Mouse (Mus musculus) C2C12 (cell line): Measurements from ENCODE around the gene Ttc39b. TPM values are rescaled to one million over a fixed set of nuclear protein-coding genes. Genes with fewer than 3 reads are reported as not detected.
A peak's percentile ranks its signal among the peaks of the same experiment; 100 is the strongest.

Source experiments
- H3K27me3 ChIP-seq: one replicate; pipeline ENCODE4 v1.6.1; 2011; ENCODE audit not compliant: control insufficient read depth, insufficient read depth, insufficient read length
- H3K36me3 ChIP-seq: one replicate; pipeline ENCODE4 v1.6.1; 2011; ENCODE audit not compliant: control insufficient read depth, insufficient read depth
- H3K4me3 ChIP-seq: one replicate; pipeline ENCODE4 v1.5.1; 2011; ENCODE audit warnings: mild to moderate bottlenecking, control low read depth; ENCODE audit not compliant: poor library complexity, insufficient read depth, severe bottlenecking
- H3K79me2 ChIP-seq: one replicate; pipeline ENCODE4 v1.6.1; 2011; ENCODE audit not compliant: control insufficient read depth, insufficient read depth
- H3K79me3 ChIP-seq: one replicate; pipeline ENCODE4 v1.6.1; 2011; ENCODE audit warnings: low read depth, control low read depth
- H3ac ChIP-seq: one replicate; pipeline ENCODE3; 2011; ENCODE audit warnings: low read depth; ENCODE audit not compliant: control insufficient read depth, insufficient read length
- CEBPB ChIP-seq: IDR thresholded peaks from one replicate; pipeline ENCODE4 v1.6.1; 2011; ENCODE audit warnings: low read depth, mild to moderate bottlenecking, control low read depth, moderate library complexity
- CTCF ChIP-seq: IDR thresholded peaks from one replicate; pipeline ENCODE4 v1.5.1; 2011; ENCODE audit not compliant: control insufficient read depth, insufficient read depth, insufficient read length
- FOSL1 ChIP-seq: IDR thresholded peaks from one replicate; pipeline ENCODE4 v1.8.0; 2011; ENCODE audit warnings: mild to moderate bottlenecking, low read length; ENCODE audit not compliant: poor library complexity, insufficient read depth, severe bottlenecking
- MAX ChIP-seq: IDR thresholded peaks from one replicate; pipeline ENCODE4 v1.6.1; 2011; ENCODE audit warnings: mild to moderate bottlenecking, control low read depth
- MYOD1 ChIP-seq: IDR thresholded peaks from one replicate; pipeline ENCODE4 v1.6.1; 2011; ENCODE audit warnings: low read depth; ENCODE audit not compliant: control insufficient read depth, insufficient read length
- MYOG ChIP-seq: IDR thresholded peaks from one replicate; pipeline ENCODE4 v1.6.1; 2011; ENCODE audit not compliant: control insufficient read depth, insufficient read length; ENCODE audit errors: extremely low read depth
- USF1 ChIP-seq: IDR thresholded peaks from one replicate; pipeline ENCODE4 v1.6.1; 2011; ENCODE audit warnings: low read depth, mild to moderate bottlenecking, control low read depth, moderate library complexity
- polyA plus RNA-seq: library from polyadenylated mRNA; unstranded; fragments of >200 nt; fragmentation: generic; extraction: Trizol; gene quantifications from one replicate; pipeline ENCODE4 v1.2.1, GENCODE M21; 2012; ENCODE audit warnings: missing spikeins

The Ttc39b gene
- polyA plus RNA-seq, 1 experiment = 23.6 TPM

DNA sequence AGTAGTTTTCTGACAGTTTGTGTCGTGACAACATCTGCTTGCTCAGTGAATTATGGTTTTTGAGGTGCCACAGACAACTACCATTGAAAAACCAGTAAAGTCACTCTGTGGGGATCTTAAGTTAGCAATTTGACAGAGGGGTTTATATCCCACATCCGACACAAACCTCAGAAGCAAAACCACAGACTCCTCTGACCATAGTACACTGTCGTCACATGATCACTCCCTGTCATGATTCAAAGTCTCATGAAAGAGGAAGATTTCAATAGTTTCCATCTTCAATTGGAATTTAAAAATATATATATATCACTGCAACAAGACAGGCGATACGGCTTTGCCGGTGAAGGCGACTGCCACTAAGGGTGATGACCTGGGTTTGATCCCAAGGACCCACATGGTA lies 89.9 kb downstream of the Ttc39b start:
- Histone ChIP-seq H3K36me3 (peaks cover 47% of the 10 kb centered on the region), H3K79me2 (no peaks in the 10 kb centered on the region), H3K27me3 (no peaks in the 10 kb centered on the region), H3K79me3 (no peaks in the 10 kb centered on the region), H3ac (no peak overlapping the region), H3K4me3 (no peak overlapping the region)
- TF ChIP-seq USF1 = peak; percentile 53
- TF ChIP-seq MYOG = no peak

- H3K79me2 ChIP-seq = no peaks in the 10 kb centered on the region
- peaks cover 54% of the 10 kb centered on the region for H3K36me3 ChIP-seq
- no peaks in the 10 kb centered on the region for H3K79me3 ChIP-seq
- H3K27me3 ChIP-seq = no peaks in the 10 kb centered on the region
- H3ac ChIP-seq = no peak overlapping the region
- TF ChIP-seq MYOG (no peak), MYOD1 (no peak), MAX (no peak), USF1 (no peak), FOSL1 (no peak), CEBPB (no peak), CTCF (no peak)
- H3K4me3 ChIP-seq = no peak overlapping the region
Observed at GRCm38 (mm10) chr4:83233181-83234123, 90.6 kb downstream of the Ttc39b start.

DNA sequence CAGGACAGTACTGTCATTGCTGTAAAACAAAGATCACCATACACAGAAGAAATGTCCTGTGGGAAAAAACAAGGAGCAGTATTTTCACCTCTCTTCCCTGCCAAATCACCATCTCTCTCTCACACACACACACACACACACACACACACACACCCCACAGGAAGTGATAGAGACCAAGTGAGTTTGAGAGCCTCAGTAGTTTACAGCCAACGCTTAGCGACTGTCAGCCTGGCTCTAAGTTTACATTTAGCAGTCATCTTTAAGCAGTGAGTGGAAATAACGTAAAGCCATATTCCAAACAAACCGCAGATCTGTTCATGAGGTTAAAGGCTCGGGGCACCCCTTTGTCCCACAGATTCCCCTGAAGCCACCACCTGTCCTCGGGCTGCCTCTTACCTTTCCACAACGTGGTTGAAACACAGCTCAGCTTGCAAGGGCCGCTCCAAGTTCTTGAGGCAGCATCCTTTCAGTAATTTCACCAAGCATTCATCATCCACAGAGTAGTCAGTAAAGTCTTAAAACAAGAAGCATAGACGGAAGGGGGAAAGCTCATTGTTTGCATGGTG lies 91.7 kb downstream of the Ttc39b start:
- Histone ChIP-seq H3K36me3 (peaks cover 54% of the 10 kb centered on the region), H3K27me3 (no peaks in the 10 kb centered on the region), H3K79me2 (no peaks in the 10 kb centered on the region), H3K79me3 (no peaks in the 10 kb centered on the region), H3ac (no peak overlapping the region), H3K4me3 (no peak overlapping the region)
- TF ChIP-seq CEBPB (no peak), CTCF (no peak), FOSL1 (no peak), MYOG (no peak), MYOD1 (no peak)

DNA sequence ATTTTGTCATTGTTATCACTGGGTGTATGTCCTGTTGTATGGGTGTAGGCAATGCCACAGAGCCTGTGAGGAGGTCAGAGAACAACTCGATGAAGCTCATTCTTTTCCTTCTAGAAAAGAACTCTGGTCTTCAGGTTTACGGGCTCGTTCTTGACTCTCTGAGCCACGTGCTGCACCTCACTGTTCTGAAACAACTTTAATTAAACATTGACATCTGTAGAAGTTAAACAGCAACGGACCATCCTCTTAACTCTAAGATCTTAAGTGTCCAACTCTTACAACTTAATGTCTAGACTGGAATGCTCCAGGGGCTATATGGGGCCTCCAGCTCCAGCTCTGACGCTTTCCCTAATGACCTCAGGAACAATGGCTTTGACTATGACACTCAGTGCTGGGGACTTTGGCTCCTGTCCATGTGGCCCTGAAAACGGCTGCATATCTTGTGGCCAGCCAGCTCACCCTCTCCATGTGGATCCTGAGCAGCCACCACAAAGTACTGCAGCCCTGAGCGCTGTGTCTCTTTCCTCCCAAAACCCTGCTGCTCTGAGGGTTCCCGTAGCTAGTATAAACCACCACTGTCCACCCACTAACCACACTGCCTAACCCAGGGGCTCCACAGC lies 95.3 kb downstream of the Ttc39b start:
- Histone ChIP-seq H3K79me3 (no peaks in the 10 kb centered on the region), H3K27me3 (no peaks in the 10 kb centered on the region), H3ac (no peak overlapping the region), H3K36me3 (peaks cover 55% of the 10 kb centered on the region), H3K79me2 (no peaks in the 10 kb centered on the region), H3K4me3 (no peak overlapping the region)
- TF ChIP-seq MYOG = no peak
- no peak for TF ChIP-seq CEBPB

GRCm38 (mm10) chr4:83228073-83228472 lies 96.0 kb downstream of the Ttc39b start:
- Histone ChIP-seq H3K36me3 (peaks cover 55% of the 10 kb centered on the region), H3ac (no peak overlapping the region), H3K27me3 (no peaks in the 10 kb centered on the region), H3K79me3 (no peaks in the 10 kb centered on the region), H3K4me3 (no peak overlapping the region), H3K79me2 (no peaks in the 10 kb centered on the region)
- TF ChIP-seq FOSL1 = no peak
- TF ChIP-seq MAX = no peak
- no peak for TF ChIP-seq CTCF
- TF ChIP-seq MYOD1 = no peak
- TF ChIP-seq CEBPB = no peak
- no peak for TF ChIP-seq USF1

GRCm38 (mm10) chr4:83225633-83226360 lies 98.3 kb downstream of the Ttc39b start:
- Histone ChIP-seq H3K27me3 (no peaks in the 10 kb centered on the region), H3K79me3 (no peaks in the 10 kb centered on the region), H3K4me3 (no peak overlapping the region), H3K36me3 (peaks cover 52% of the 10 kb centered on the region), H3ac (no peak overlapping the region), H3K79me2 (no peaks in the 10 kb centered on the region)
- TF ChIP-seq CEBPB = no peak
- no peak for TF ChIP-seq USF1
- no peak for TF ChIP-seq FOSL1
- no peak for TF ChIP-seq MYOG
- TF ChIP-seq MYOD1 = no peak
- TF ChIP-seq MAX = no peak
- TF ChIP-seq CTCF = no peak
